Mouse (Mus musculus) kidney, adult 2 months (tissue): Measurements from ENCODE around the gene Enpp3.

Experiments
- CTCF ChIP-seq: fragments of 200-500 bp; conservative IDR thresholded peaks from 2 replicates; pipeline ENCODE4 v1.5.1; 2011; ENCODE audit warnings: low read depth, mild to moderate bottlenecking, control low read depth, low read length, moderate library complexity, mixed read lengths; ENCODE audit not compliant: insufficient read depth, insufficient read length
- POLR2A ChIP-seq: fragments of 200-500 bp; IDR thresholded peaks from one replicate; pipeline ENCODE4 v1.6.1; 2011; ENCODE audit warnings: low read depth, low read length, control low read depth

- no peak for TF ChIP-seq CTCF
- no peak for TF ChIP-seq POLR2A
These were observed 58.7 kb downstream of the Enpp3 start for GRCm38 (mm10) chr10:24783946-24784345.
